Mouse (Mus musculus) CD4-positive helper T cell, adult 2 months (primary cell): Measurements from ENCODE around the gene Gpsm1.
"Not testable (repeated sequence)": the region's sequence is repeated elsewhere in the genome, so short reads cannot be mapped to it uniquely, and the experiment has no call there.

Experiments
- DNase-seq: peaks from one replicate; pipeline ENCODE4 v3.0.0-alpha.2; 2012; ENCODE audit warnings: low read depth, missing footprints, low spot score

Gene Gpsm1

DNA sequence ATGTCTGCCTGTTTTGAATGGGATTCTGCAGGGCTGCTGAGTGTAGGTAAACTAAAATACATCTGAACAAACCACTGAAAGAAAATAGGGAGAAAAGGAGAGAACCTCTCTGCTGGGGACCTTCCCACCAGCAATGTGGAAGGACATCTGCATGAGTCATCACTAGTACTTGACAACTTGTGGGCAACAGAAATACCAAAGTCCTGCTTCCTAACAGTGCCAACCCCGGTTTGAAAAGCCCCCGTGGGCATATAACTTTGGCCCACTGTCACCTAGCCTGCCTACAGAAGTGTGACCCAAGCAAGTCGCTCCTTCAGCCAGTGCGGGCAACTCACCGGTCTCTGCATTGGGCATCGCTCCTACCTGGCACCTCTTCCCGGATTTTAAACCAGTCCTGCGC, 57.1 kb downstream of the Gpsm1 start:
- DNase-seq = no peak

DNA sequence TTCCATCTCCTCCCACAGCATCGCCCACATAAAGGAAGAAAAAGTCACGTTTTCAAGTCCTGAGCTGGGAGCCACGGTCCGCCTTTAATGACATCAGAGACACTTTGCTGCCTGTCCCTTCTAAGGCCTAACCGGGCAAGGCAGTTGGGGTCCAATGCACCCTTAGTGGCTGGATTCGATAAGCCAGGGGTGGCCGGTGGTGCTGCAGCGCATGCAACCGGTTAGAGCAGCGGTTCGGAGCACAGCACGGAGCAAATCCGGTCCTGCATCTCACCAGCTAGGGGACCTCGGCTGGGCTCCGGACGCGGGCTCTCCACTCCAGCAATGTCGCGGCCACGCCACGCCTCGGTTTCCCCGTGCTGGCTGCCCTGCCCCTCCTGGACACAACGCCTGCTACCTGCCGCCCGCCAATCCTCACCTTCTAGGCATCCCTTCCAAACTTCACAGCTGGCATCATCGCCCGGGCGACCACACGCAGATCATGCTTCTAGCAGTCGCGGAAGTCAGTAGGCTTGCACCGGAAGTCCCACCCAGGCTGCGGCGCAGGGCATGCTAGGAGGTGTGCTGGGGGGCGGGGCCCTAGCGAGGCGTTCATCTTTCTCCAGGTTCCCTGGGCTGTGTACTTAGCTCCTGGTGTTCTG, 64.9 kb downstream of the Gpsm1 start, which contains the start of gene Snapc4:
Gene Snapc4, minus strand, starts transcription at position 523 of the 641 bp plus-strand sequence.
- DNase-seq = peak; percentile 89

DNA sequence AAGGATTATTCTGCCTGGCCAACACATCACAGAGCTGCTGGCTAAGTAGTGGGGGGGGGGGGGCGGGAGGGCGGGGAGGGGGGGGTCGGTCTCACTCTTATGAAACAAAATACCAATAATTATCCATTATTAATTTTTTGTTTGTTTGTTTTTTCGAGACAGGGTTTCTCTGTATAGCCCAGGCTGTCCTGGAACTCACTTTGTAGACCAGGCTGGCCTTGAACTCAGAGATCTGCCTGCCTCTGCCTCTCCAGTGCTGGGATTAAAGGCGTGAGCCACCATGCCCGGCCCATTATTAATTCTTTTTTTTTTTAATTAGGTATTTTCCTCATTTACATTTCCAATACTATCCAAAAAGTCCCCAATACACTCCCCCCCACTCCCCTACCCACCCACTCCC, 65.6 kb downstream of the Gpsm1 start:
- not testable (repeated sequence) for DNase-seq

- DNase-seq = no peak
Observed at GRCm38 (mm10) chr2:26387713-26388112, 72.4 kb downstream of the Gpsm1 start.

DNA sequence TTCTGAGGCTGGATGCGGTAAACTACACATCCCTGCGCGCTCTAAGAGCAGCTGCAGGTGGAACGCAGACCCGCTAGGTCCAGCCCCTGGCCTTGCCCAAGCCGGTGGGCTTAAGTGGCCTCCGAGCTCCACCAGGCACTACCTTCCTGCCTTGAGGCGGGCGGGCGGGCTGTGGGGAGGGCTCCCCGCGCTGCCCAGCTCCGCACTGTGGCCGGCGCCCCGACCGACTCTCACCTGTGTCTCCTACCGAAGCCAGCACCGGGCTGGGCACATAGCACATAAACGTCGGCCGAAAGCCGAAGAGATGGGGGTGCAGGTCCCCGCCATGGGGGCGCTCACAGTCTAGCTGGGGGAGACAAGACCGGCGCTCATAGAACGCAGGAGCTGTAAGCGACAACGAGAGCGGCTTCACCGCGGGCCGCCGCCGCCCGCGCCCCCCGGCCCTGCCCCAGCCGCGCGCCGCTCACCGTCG, 73.4 kb downstream of the Gpsm1 start:
- no peak for DNase-seq

GRCm38 (mm10) chr2:26389154-26389690, 73.9 kb downstream of the Gpsm1 start, which contains the start of the genes Entr1 and Pmpca:
Gene Entr1 (minus strand): TSS chr2:26389316.
Gene Pmpca (plus strand): TSS chr2:26389339.
- DNase-seq = peak; percentile 93

GRCm38 (mm10) chr2:26390954-26391353, 75.6 kb downstream of the Gpsm1 start:
- no peak for DNase-seq

GRCm38 (mm10) chr2:26391617-26392016, 76.3 kb downstream of the Gpsm1 start:
- DNase-seq = no peak
